Mouse (Mus musculus) kidney, adult 2 months (tissue): ENCODE data around the gene Jmjd6.
"Not testable (repeated sequence)": the region's sequence is repeated elsewhere in the genome, so short reads cannot be mapped to it uniquely, and the experiment has no call there.

Experiments
- CTCF ChIP-seq: fragments of 200-500 bp; conservative IDR thresholded peaks from 2 replicates; pipeline ENCODE4 v1.5.1; 2011; ENCODE audit warnings: low read depth, mild to moderate bottlenecking, control low read depth, low read length, moderate library complexity, mixed read lengths; ENCODE audit not compliant: insufficient read depth, insufficient read length
- POLR2A ChIP-seq: fragments of 200-500 bp; IDR thresholded peaks from one replicate; pipeline ENCODE4 v1.6.1; 2011; ENCODE audit warnings: low read depth, low read length, control low read depth

GRCm38 (mm10) chr11:116848877-116849178, 5.6 kb upstream of the Jmjd6 start:
- TF ChIP-seq CTCF, POLR2A: not testable (repeated sequence)
